ENCODE assay signal across 8 mouse cellular contexts in the genomic region with DNA sequence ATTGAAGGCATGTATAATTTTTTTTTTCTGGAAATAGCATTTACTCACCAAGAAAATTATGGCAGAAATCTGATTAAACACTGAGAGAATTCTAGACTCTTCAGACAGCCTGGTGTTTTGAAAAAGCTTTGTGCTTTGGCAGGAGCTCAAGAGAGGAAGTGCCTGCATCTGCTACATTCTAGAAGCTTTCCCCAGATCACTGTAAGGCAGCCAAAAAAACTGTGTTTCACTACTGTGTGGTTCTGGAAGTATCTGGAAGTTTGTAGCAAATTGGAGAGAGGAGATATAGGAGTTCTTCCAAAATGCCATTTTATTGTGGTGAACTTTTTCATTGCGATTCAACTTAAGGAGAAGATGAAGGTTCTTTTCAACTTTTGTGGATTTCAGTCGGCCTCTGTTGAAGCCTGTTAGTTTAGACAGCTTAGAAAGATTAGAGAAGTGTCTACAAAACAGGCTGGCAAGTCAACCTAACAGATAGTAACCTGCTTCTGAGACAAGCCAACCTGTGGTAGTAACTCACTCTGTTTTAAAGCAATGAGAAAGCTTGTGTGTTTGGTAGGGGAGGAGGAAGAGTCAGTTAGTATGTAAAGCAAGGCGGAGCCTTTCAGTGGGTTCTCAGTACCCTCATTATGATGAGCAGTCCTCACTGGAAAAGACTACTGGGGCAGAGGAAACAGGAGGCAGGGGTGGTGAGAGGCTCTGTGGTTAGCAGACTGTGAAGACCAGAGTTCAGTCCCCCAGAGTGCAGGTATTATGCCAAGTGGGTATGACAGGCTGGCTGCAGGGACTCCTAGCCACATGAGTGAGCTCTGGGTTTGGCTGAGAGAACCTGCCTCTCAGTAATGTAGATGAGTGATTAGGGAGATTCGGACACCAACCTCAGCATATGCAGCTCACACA. TPM values are rescaled to one million over a fixed set of nuclear protein-coding genes. Genes with fewer than 3 reads are reported as not detected.
DNase-seq lines count a peak whose midpoint lies in the region; ATAC-seq and TF ChIP-seq lines count a peak whose summit lies in the region.

No protein-coding gene starts in this region.

- no peaks in the 10 kb centered on the region for H3K27me3 ChIP-seq in embryonic facial prominence, embryonic 15.5 days
- H3K27me3 ChIP-seq in heart, postnatal 0 days (ENCODE audit: control insufficient read depth, insufficient read depth, low read length): no peaks in the 10 kb centered on the region
- no peaks in the 10 kb centered on the region for H3K27me3 ChIP-seq in lung, postnatal 0 days (replicated peaks; ENCODE audit: insufficient read depth, low read length)

- WGBS in embryonic facial prominence, embryonic 15.5 days: 69% methylated on average over 4 of the region's 4 CpGs
- 48% methylated on average over 4 of the region's 4 CpGs for WGBS in heart, postnatal 0 days
- 59% methylated on average over 4 of the region's 4 CpGs for WGBS in lung, postnatal 0 days

- peaks cover 16% of the 10 kb centered on the region for H3K36me3 ChIP-seq in embryonic facial prominence, embryonic 15.5 days
- H3K36me3 ChIP-seq in heart, postnatal 0 days (replicated peaks; ENCODE audit: control insufficient read depth, insufficient read depth, low read length): peaks cover 21% of the 10 kb centered on the region
- H3K36me3 ChIP-seq in lung, postnatal 0 days (ENCODE audit: insufficient read depth, low read length): peaks cover 16% of the 10 kb centered on the region; the same call in 1 of the 2 replicates

- H3K4me2 ChIP-seq in embryonic facial prominence, embryonic 15.5 days (replicated peaks): no peak overlapping the region
- no peak overlapping the region for H3K4me2 ChIP-seq in heart, postnatal 0 days (ENCODE audit: low read depth, low read length)
- H3K4me2 ChIP-seq in lung, postnatal 0 days (replicated peaks; ENCODE audit: low read depth, low read length): no peak overlapping the region

- no peak for ATAC-seq in embryonic facial prominence, embryonic 15.5 days (ENCODE audit: insufficient number of reproducible peaks, low FRiP score, low TSS enrichment, low read depth)
- no peak for ATAC-seq in heart, postnatal 0 days (ENCODE audit: insufficient read depth, low read depth)
- ATAC-seq in lung, postnatal 0 days: no peak

- DNase-seq in adrenal gland, postnatal 14 days: peak; percentile 43
- no peak for DNase-seq in adrenal gland, adult 18-20 months (ENCODE audit: low spot score in 2 of 2)
- peak; percentile 73 for DNase-seq in Muller cell, postnatal 12 days (ENCODE audit: inconsistent ontology term)
- DNase-seq in heart, postnatal 0 days (ENCODE audit: low spot score): peak; percentile 81
- peak; percentile 71 to 72 for DNase-seq in layer of hippocampus, adult 8-10 months (ENCODE audit: low spot score in 2 of 2)
- DNase-seq in lung, postnatal 0 days (ENCODE audit: low spot score): peak; percentile 85
- peak; percentile 7 for DNase-seq in thymus, postnatal 14 days

- no peak overlapping the region for H3K4me3 ChIP-seq in embryonic facial prominence, embryonic 15.5 days (replicated peaks)
- no peak overlapping the region for H3K4me3 ChIP-seq in heart, postnatal 0 days (ENCODE audit: low read depth, low read length)
- H3K4me3 ChIP-seq in lung, postnatal 0 days (ENCODE audit: low read depth, low read length): no peak overlapping the region

- H3K9me3 ChIP-seq in embryonic facial prominence, embryonic 15.5 days (replicated peaks): no peaks in the 10 kb centered on the region
- H3K9me3 ChIP-seq in heart, postnatal 0 days (replicated peaks; ENCODE audit: control insufficient read depth, low read length): no peaks in the 10 kb centered on the region
- H3K9me3 ChIP-seq in lung, postnatal 0 days (ENCODE audit: low read length): no peaks in the 10 kb centered on the region

- peak overlapping the region; percentile 41; the same call in 1 of the 2 replicates for H3K27ac ChIP-seq in embryonic facial prominence, embryonic 15.5 days (replicated peaks)
- H3K27ac ChIP-seq in heart, postnatal 0 days (ENCODE audit: low read depth): peak overlapping the region; percentile 58
- peak overlapping the region; percentile 44; the same call in 1 of the 2 replicates for H3K27ac ChIP-seq in lung, postnatal 0 days (ENCODE audit: low read length)

- no peak for TF ChIP-seq EP300 in heart, postnatal 0 days (IDR thresholded peaks at IDR 0.05; ENCODE audit: low read depth)
- no peak for TF ChIP-seq EP300 in lung, postnatal 0 days (IDR thresholded peaks at IDR 0.05)

- no peak for TF ChIP-seq CTCF in heart, postnatal 0 days (IDR thresholded peaks at IDR 0.05; ENCODE audit: low read depth)
- no peak for TF ChIP-seq CTCF in lung, postnatal 0 days (IDR thresholded peaks at IDR 0.05)

- peaks cover 8% of the 10 kb centered on the region for H3K4me1 ChIP-seq in embryonic facial prominence, embryonic 15.5 days
- peaks cover 23% of the 10 kb centered on the region for H3K4me1 ChIP-seq in heart, postnatal 0 days (ENCODE audit: control insufficient read depth, insufficient read depth)
- H3K4me1 ChIP-seq in lung, postnatal 0 days (ENCODE audit: insufficient read depth, low read depth, low read length): peaks cover 5% of the 10 kb centered on the region; the same call in 1 of the 2 replicates

- no peak overlapping the region for H3K9ac ChIP-seq in embryonic facial prominence, embryonic 15.5 days
- H3K9ac ChIP-seq in heart, postnatal 0 days (replicated peaks; ENCODE audit: low read depth, low read length): no peak overlapping the region
- H3K9ac ChIP-seq in lung, postnatal 0 days (replicated peaks; ENCODE audit: low read depth): no peak overlapping the region

RNA-seq across cellular contexts. Expression of gene P4ha1, which starts 12.1 kb away (rescaled TPM):
- total RNA-seq in adrenal gland, postnatal 14 days (2021): 25.8 and 37.1 TPM in 2 replicates
- 100 to 1,000 TPM in 1 of 2 experiments, 10 to 100 TPM in 1; 82.5 to 154 TPM for total RNA-seq in adrenal gland, adult 18-20 months (2021)
- polyA plus RNA-seq in embryonic facial prominence, embryonic 15.5 days (2015; fragmentation: Nextera tagmentation; extraction: Ambion mirVana): 106 and 123 TPM in 2 replicates
- total RNA-seq in heart, postnatal 0 days (2014; rRNA removed; ENCODE audit: low replicate concordance): 26.0 and 28.4 TPM in 2 replicates
- 13.8 and 18.7 TPM in 2 replicates for polyA plus RNA-seq in heart, postnatal 0 days (2015; fragmentation: Nextera tagmentation; extraction: Ambion mirVana)
- 10 to 100 TPM; 42.7 to 63.8 (median 50.2) TPM for total RNA-seq in layer of hippocampus, adult 8-10 months (2022)
- 40.6 and 40.7 TPM in 2 replicates for polyA plus RNA-seq in lung, postnatal 0 days (2015; fragmentation: Nextera tagmentation; extraction: Ambion mirVana)

Comparison
In these comparisons a context has a peak if more than half of its experiments do, and no peak if none do; other contexts are left out.
1. DNase-seq: peak in adrenal gland, postnatal 14 days (single experiment), Muller cell, postnatal 12 days (single experiment), heart, postnatal 0 days (single experiment), layer of hippocampus, adult 8-10 months (2 of 2), lung, postnatal 0 days (single experiment) and thymus, postnatal 14 days (single experiment); none in adrenal gland, adult 18-20 months (0 of 2).
2. Peak in every context shown above with its lines, with median percentiles within 50 percentile points of each other: H3K27ac ChIP-seq.